Mouse (Mus musculus): ENCODE data around the gene Htra1.

The Htra1 gene

DNA sequence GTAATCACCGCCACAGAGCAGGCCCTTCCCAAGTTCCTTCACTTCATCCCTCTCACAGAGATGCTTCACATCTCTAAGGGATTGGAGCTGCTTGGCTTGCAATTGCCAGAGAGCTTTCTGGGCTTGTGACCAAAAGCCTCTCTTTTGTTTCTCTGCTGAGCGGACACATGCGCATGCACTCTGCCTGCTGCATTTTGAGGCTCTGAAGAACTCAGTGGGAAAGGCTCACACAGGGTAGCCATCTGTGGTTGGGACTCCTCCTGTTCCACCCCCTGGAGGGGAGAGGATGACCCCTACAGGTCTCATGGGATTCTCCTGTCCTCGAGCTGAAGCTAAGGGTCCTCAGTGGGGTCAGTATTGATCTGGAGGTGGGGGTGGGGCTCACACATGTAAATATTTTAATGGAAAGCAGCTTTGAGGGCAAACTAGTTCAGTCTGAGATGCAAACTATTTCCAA, 30.0 kb downstream of the Htra1 start:
- no peak for DNase-seq (ENCODE audit: extremely low read depth, low read depth)

DNA sequence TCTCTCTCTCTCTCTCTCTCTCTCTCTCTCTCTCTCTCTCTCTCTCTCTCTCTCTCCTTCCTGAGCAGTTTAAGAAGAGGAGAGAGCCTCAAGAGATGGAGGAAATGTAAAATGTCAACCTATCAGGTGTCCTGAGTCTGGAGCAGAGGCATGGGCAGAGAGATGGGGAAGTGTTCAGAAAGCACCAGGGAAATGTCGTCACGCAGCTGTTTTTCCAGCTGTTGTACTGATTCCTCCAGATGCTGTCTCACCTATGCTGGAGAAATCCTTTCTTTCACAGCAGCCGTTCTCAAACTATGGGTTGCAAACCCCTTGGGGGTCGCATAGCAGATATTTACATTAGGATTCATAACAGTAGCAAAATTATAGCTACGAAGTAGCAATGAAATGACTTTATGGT, 30.5 kb downstream of the Htra1 start:
- no peak for DNase-seq (ENCODE audit: extremely low read depth, low read depth)

DNA sequence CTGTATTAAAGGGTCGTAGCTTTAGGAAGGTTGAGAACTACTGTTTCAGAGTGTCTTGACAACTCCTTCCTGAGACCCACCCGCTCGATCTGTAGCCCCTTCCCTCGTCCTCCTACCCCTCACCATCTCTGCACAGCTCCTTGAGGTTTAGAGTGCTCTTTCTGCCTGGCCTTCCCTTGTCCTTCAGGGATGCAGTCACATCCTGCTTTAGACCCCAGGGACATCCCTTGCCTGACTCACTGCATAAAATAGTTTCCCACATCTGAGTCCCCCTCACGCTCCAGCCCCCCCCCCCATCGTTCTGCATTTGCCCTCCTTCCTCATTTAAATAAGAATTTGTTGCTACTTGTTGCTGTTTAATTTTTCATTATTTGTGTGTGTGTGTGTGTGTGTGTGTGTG, 31.0 kb downstream of the Htra1 start:
- no peak for DNase-seq (ENCODE audit: extremely low read depth, low read depth)

DNA sequence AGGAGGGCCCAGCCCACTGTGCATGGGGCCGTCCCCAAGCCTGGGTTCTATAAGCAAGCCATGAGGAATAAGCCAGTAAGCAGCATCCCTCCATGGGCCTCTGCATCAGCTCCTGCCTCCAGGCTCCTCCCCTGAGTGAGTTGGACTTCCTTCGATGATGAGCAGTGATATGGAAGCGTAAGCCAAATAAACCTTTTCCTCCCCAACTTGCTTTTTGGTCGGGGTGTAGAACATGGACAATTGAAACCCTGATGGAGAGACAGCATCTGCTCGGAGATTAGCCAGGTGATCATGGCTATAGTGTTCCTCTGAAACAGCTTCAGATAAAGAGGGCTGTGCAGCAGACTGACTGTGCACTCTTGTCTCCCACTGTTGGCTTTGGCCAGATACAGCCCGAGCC, 32.0 kb downstream of the Htra1 start:
- no peak for DNase-seq (ENCODE audit: extremely low read depth, low read depth)

DNA sequence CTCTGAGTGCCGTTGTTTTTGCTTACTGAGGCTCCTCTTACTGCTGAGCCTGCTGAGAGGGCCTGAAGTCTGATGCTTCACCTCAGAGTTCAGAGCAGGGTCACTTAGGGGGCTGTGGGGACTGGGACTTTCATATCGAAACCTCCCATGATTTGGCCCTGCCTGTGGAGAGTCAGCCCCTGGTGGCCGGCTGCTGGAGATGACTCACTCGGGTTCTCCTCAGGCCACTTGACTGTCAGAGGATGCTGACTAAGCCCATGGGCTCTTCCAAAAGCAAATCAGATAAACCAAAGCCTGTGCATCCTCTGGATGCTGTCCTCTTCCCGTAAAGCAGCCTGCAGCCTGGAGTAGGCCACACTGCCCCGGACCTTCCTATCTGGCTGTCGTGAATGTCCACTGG, 32.6 kb downstream of the Htra1 start:
- DNase-seq (ENCODE audit: extremely low read depth, low read depth): no peak

DNA sequence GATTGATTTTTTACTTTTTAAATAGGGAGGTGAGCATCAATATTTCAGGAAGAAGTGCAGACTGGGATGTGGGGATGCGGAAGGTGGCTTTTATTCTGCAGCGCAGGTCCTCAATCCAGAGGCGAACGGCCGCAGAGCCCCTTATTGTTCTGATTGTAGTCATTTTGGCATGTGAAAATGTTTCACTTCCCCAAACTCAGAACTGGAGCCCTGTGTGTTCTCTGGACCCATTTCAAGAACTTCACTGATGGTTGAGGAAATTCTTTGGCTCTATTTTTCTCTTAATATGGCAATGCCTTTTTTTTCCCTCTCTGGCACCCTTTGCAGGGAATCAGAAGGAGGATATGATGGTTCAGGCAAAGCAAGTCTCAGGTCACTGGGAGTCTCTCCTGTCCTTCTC, 33.2 kb downstream of the Htra1 start:
- DNase-seq (ENCODE audit: extremely low read depth, low read depth): no peak

DNA sequence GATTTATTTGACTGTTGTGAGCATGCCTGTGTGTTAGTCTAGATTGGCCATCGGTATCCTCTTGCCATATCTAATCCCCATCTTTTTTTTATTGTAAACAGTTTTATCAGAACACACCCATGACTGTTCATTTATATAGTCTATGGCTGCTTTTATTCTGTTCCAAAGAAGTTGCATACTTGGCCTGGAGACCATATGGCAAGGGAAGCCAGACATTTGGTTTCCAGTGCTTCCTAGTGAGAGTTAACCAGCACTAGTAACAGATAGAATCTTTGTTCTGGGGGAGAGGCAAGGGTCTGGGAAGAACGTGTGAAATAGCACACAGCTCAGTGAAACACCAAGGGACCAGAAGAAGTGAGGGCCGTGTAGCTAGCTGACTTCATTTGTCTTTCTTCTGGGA, 33.6 kb downstream of the Htra1 start:
- no peak for DNase-seq (ENCODE audit: extremely low read depth, low read depth)

DNA sequence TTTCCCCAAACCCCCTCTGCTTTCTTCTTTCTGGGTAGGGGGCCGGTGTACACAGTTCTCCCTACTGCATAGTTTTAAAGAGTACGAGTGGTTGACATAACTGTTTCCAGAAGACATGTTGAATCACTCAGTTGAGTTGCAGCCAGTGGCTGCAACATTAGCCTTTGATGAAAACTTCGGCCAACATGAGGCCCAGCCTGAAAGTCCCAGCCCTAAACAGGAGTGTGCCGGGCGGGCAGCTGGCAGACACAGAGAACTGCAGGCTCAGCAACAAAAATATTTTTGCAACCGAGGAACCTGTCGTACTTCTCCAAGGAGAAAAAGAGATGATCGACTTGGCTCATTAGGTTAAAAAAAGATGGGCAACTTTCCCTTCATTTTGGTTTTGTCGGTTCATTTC, 36.9 kb downstream of the Htra1 start:
- no peak for DNase-seq (ENCODE audit: extremely low read depth, low read depth)

DNA sequence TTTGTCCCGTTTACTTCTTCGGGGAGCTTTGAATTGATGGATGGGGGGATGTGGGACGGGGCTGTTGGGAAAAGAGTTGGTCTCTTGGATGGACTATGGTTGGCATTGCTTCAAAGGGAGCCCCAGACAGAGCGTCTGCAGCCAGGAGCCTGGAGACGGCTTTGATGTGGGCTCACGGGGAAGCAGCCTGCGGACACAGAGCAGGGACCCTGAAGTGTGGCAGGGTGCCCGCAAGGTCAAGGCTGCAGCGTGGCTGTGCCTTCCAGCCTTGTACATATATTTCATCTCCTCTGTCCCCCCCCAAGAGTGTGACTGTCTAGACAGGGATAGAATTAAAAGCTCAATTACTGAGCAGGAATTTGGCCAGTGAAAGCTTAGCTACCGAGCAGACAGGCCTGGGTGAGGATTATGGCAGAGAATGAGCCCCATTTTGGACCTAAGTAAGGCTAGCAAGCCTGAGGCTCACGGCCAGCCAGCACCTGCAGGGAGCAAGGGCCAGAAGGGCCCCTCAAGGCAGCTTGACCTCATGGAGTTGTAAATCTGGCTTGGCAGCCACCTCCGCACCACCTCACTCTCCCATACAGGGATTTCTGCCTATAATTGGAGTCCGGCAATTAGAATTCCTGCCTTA, 40.5 kb downstream of the Htra1 start:
- DNase-seq (ENCODE audit: extremely low read depth, low read depth): no peak

DNA sequence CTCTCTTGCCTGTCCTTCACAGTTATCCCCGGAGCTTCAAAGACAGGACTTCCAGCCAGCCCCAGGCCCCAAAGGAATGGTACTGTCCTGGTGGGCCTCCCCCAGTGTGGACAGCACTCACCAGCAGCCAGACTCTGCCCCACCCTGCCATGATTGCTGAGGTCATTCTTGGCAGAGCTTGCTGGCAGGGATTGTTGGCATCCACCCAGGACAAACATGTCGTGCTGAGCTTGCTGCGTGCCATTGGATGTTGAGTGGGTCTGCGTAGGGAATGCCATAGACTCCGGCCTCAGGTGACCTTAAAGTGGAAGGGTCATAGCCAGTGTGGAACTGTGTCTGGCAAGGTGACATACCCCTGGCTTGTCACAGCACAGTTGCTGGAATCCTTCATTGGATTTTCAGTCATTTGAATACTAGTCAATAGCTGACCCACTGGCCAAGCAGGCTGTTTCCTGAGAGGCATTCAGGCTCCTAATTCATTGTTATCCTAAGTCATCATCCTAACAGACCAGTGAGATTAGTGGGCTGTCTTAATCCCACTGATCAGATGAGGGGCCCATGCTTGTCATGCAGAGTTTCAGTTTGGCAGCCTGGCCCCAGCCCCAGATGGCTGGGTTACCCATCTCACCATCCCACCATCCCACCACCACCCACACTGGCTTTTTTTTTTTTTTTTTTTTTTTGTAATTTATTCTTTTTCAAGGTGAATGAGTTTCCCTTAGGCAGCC, 42.0 kb downstream of the Htra1 start:
- no peak for DNase-seq (ENCODE audit: extremely low read depth, low read depth)

DNA sequence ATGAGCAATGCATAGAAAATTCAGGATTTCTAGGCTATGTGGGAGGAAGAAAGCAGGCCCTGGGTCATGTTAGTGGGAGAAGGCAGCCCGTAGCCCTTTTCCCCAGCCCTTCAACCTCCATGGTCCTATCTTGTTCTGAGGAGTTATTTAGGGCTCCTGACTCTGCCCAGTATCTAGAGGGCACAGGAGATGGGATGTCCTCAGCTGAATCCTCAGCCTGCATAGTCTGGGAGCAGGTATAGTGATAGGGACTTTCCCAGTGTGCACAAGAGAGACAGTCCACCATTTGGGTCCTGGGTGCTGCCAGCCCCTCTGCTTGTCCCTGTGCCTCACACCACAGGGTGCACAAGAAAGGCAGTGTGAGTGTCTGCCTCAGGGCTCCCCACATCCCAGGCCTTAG, 42.6 kb downstream of the Htra1 start:
- no peak for DNase-seq (ENCODE audit: extremely low read depth, low read depth)

DNA sequence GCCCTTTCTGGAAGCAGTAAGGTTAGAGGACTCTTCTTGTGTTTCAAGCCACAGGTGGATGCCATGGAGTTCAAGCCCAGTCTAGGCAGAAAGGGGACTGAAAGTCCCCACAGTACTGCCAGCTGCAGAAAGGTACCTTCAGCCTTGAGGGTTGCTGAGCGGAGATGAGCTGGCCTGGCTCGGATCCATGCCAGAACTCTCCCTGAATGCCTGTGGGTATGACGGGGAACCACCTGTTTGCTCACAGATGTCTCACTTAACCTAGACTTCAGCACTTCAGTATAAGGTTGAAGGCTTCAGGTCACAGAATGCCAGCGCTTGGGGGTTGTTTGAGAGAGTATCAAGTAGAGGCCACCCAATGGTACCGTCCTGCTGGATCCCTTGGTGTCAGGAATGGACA, 44.2 kb downstream of the Htra1 start:
- no peak for DNase-seq (ENCODE audit: extremely low read depth, low read depth)

DNA sequence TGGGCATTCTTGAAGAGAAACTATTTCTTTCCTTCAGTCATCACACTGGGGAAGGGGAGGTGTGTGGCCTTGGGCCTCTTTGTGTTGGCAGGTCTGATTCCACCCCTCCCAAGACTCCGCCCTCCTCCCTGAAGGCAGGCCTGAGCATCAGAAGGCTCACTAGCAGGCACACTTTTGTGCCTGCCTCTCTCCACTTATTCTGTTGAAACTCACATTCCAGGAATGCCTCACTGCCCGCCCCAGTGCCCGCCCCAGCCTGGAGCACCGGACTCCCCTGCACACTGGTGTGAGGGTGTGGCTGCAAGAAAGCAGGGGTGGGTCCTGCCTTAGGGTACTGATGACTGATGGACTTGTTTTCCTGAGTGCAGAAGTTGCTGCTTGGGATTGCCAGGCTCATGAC, 46.5 kb downstream of the Htra1 start:
- no peak for DNase-seq (ENCODE audit: extremely low read depth, low read depth)

DNA sequence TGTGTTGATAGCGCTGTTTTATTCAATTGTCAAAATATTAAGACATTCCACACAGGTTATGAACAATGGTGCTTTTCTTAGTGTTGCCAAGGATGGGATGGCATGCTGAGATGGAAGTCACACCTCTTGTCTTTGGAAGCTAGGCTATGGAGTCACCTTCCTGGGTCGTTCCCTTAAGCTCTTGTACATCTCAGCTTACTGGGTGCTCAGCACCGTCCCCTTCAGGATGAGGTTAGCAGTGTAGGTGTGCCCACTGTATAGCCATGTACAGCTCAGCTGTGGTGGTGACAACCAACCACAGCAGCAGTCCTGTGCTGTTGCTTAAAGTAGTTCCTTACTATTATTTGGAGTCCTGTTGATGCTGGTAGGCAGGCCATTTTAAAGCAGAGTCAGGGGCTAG, 47.0 kb downstream of the Htra1 start:
- no peak for DNase-seq (ENCODE audit: extremely low read depth, low read depth)

DNA sequence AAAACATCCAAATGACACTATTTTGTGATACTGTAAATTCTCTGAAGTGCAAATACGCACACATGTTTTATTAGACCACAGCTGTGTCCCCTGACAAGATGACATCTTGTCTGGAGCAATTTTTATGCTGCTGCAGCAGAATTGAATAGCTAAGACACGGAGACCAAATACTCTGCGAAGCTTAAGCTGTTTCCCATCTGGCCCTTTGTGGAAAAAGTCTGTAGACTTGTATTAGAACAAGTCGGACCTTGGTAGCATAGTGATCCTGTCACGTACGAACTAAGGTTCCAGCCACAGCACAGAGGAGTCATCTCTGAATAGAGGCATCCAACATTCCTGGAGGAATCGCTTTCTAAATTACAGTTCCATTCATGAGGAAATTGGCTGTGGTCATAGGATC, 48.4 kb downstream of the Htra1 start:
- no peak for DNase-seq (ENCODE audit: extremely low read depth, low read depth)

DNA sequence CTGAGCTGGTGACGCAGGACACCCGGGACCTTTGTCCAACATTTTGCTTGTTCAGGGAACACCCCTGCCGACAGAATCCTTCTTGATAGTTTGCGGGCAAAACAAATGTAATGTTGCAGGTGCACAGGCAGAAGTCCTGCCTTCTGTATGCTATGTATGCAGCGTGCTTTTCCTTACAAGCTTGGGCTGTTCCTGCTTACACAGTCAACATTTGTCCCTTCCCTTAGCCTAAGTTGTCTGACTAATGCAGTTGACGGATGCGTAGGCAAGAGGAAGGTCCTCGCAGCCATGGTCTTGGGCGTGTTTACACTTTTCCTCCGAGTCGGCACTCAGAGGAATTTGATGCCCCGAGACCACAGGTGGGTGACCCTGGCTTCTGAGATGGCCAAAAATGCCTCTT, 49.3 kb downstream of the Htra1 start:
- no peak for DNase-seq (ENCODE audit: extremely low read depth, low read depth)

DNA sequence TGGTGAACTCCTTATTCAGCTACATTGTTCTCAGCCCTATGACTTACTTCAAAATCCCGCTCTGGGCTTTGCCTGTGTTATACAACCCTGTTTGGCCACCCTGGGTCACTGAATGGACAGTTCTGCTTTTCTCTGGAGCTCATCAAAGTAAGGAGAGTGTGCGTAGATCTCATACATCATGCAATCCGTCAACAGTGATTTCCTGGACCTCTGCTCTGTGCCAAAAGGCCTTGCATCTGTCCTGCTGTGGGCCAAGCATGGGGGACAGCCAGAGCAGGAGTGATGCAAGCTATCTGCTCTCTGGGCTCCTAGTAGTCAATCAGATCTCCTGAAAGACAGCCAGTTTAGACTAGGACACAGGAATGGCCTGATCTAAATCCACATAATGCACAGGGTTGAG, 49.8 kb downstream of the Htra1 start:
- DNase-seq (ENCODE audit: extremely low read depth, low read depth): no peak

DNA sequence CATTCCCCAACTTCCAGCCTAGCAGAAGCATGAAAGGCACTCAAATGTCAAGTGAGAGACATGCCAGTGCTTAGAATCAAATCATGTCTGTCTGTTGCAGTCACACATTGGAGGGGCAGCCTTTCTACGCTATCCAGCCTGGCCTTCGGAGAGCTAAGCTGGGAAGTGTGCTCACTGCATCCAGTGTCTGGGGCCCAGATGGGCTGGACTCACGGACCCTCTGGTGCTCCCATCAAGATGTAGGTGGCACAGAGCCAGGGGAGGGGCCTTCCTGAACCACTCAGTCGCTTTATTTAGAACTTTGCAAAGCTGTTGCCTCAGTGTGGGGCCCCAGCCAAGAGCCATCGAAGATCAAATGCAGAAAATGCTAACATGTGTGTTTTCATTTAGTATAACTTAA, 52.2 kb downstream of the Htra1 start:
- DNase-seq (ENCODE audit: extremely low read depth, low read depth): no peak

DNA sequence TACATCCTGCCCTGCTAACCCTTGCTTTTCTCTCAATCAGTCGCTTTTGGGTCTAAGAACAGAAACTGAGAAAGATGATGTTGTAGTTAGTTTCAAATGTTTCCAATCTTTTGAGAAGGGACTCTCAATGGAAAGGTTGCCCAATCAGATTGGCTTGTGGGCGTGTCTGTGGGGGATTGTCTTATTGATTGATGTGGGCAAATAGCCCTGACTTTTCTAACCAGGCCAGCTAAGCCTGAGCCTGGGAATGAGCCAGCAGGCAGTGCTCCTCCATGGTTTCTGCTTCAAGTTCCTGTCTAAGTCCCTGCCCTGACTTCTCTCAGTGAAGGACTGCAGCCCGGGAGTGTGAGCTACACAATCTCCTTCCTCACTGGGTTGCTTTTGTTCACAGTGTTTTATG, 53.5 kb downstream of the Htra1 start:
- DNase-seq (ENCODE audit: extremely low read depth, low read depth): no peak

DNA sequence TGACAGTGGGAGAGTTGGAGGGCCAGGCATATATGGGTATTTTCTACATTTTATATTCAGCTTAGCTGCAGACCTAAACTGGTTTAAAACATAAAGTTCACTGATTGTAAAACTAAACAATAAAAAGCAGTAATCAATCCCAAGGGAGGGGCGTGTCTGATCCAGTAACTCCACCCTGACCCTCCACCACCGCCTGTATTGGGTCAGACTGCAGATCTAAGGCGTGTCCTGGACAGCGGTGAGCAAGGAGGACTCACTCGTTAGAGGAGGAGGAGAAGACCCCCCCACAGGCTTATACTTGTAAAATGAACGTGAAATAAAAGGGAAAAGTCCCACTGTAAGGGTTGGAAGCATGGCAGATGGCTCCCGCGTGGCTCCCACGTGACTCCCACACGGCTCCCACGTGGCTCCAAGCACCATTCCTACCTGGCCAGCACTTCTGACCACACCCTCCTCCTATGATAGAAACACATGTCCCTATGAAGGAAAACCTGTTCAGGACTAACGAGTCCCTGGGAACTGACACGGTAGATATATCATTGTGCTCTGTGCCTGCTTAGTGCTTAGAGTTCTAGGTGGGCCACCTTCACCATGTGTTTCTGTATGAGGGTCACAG, 55.4 kb downstream of the Htra1 start:
- DNase-seq (ENCODE audit: extremely low read depth, low read depth): no peak

DNA sequence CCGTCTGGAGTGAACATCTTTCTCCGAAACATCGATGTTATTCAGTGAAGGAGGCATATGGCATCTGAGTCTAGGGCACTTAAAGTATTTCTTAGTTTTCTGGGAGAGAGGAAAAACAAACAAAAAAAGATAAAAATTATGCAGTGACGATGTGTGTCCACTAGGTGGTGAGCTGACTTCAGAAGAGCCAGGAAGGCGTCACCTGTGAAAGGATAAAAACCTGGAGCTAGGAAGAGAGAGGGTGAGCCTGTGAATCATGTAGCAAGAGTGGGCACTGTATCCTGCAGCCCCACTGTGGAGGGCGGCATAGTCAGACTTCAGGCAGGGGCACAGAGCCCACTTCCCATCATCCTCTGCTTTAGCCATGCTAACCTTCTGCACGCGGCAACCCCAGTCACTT, 58.0 kb downstream of the Htra1 start:
- DNase-seq (ENCODE audit: extremely low read depth, low read depth): no peak

DNA sequence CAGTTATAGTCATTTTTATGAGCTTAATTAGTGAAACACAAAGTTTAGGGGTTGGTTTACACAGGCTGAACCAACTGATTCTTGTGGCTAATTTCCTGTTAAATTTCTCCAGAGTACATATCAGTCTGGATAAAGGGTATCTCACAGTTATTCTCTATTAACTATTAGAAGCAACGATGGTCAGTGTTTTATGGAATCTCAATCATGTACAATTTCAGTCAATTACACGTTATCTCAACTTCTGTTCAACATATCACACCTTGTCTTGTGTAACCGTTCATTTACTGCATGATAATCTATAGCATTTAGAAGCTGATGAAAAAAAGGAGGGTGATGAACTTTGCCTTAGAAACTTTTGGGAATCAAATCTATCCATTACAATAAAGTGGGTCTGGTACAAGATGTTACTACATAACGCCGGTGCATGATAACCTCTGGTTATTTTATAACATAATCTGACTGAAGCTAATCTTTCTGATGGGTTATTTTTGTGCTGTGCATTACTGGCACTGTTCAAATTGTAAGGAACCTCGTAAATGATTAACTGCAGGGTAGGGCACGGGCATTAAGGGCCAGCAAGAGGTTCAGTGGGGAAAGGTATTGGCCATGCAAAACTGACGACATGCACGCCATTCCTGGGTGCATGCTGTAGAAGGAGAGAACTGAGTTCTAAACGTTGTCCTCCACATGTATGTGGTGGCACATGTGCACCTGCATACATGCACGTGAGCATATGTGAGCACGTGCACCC, 66.2 kb downstream of the Htra1 start:
- DNase-seq (ENCODE audit: extremely low read depth, low read depth): no peak

Data from MEL-GATA-1-ER (cell line).